Mouse (Mus musculus) embryonic facial prominence, embryonic 14.5 days (tissue): ENCODE data around the gene Acsl4. TPM values are rescaled to one million over a fixed set of nuclear protein-coding genes. Genes with fewer than 3 reads are reported as not detected.

Experiments
- ATAC-seq: fragments of 200-750 bp; cut with Nextera tagmentation; 2 replicates; pipeline ENCODE4 v1.8.0; 2017; ENCODE audit warnings: low read depth, moderate number of reproducible peaks, moderate TSS enrichment
- DNase-seq: peaks from one replicate; pipeline ENCODE4 v3.0.0-alpha.2; 2015; ENCODE audit warnings: low spot score
- H3K27ac ChIP-seq: fragments of 300-500 bp; sonication (generic); replicated peaks from 2 replicates; pipeline ENCODE4 v1.5.1; 2014; ENCODE audit warnings: low read depth, mild to moderate bottlenecking, low read length, moderate library complexity
- H3K27me3 ChIP-seq: fragments of 300-500 bp; sonication (generic); replicated peaks from 2 replicates; pipeline ENCODE4 v1.6.1; 2014; ENCODE audit warnings: low read length; ENCODE audit not compliant: control insufficient read depth, insufficient read depth
- H3K36me3 ChIP-seq: fragments of 300-500 bp; sonication (generic); 2 replicates; pipeline ENCODE4 v1.6.1; 2014; ENCODE audit warnings: low read length, mixed read lengths; ENCODE audit not compliant: control insufficient read depth, insufficient read depth
- H3K4me1 ChIP-seq: fragments of 300-500 bp; sonication (generic); 2 replicates; pipeline ENCODE4 v1.6.1; 2014; ENCODE audit warnings: antibody characterized with exemption, low read length; ENCODE audit not compliant: control insufficient read depth, insufficient read depth
- H3K4me2 ChIP-seq: fragments of 300-500 bp; sonication (generic); 2 replicates; pipeline ENCODE4 v1.6.1; 2014; ENCODE audit warnings: low read depth, mild to moderate bottlenecking, low read length, moderate library complexity, mixed read lengths
- H3K4me3 ChIP-seq: fragments of 300-500 bp; sonication (generic); 2 replicates; pipeline ENCODE4 v1.5.1; 2014; ENCODE audit warnings: low read depth, mild to moderate bottlenecking, low read length
- H3K9ac ChIP-seq: fragments of 300-500 bp; sonication (generic); 2 replicates; pipeline ENCODE4 v1.6.1; 2014; ENCODE audit warnings: low read depth, mild to moderate bottlenecking, low read length, moderate library complexity, mixed read lengths
- H3K9me3 ChIP-seq: fragments of 300-500 bp; sonication (generic); 2 replicates; pipeline ENCODE4 v1.6.1; 2016; ENCODE audit warnings: low read length; ENCODE audit not compliant: control insufficient read depth
- whole genome bisulfite sequencing: fragments of 180-500 bp; shearing (Covaris S2); extraction: QIAGEN DNeasy Blood & Tissue Kit; methylation state at CpG from one replicate; pipeline ENCODE4 v1.1.7; 2014; 5-methylcytosine and 5-hydroxymethylcytosine counted together
- polyA plus RNA-seq: library from polyadenylated mRNA; unstranded; fragments of >200 nt; fragmentation: Nextera tagmentation; extraction: Ambion mirVana; gene quantifications from 2 replicates; pipeline ENCODE4 v1.2.1, GENCODE M21; 2014

Gene Acsl4
- polyA plus RNA-seq, 1 experiment from 2014 or later: 18.1 TPM

- no peak for ATAC-seq
- H3K4me3 ChIP-seq: no peak overlapping the region
- no peaks in the 10 kb centered on the region for H3K4me1 ChIP-seq
- no peak overlapping the region for H3K27ac ChIP-seq
- H3K9me3 ChIP-seq: no peaks in the 10 kb centered on the region
- H3K9ac ChIP-seq: no peak overlapping the region
- H3K4me2 ChIP-seq: no peak overlapping the region
- DNase-seq: no peak
- no peaks in the 10 kb centered on the region for H3K27me3 ChIP-seq
- WGBS: 75% methylated on average over 2 of the region's 2 CpGs
- H3K36me3 ChIP-seq: no peaks in the 10 kb centered on the region
Observed at GRCm38 (mm10) chrX:142325760-142326159, 64.6 kb downstream of the Acsl4 start.

- ATAC-seq: no peak
Observed at GRCm38 (mm10) chrX:142316106-142316505, 74.2 kb downstream of the Acsl4 start.

GRCm38 (mm10) chrX:142315270-142315669 is 75.1 kb downstream of the Acsl4 start:
- no peak overlapping the region for H3K4me2 ChIP-seq
- no peak for ATAC-seq
- WGBS: 80% methylated on average over 8 of the region's 8 CpGs
- DNase-seq: no peak
- no peaks in the 10 kb centered on the region for H3K27me3 ChIP-seq
- no peak overlapping the region for H3K4me3 ChIP-seq
- H3K9me3 ChIP-seq: no peaks in the 10 kb centered on the region
- H3K27ac ChIP-seq: no peak overlapping the region
- no peaks in the 10 kb centered on the region for H3K4me1 ChIP-seq
- H3K36me3 ChIP-seq: no peaks in the 10 kb centered on the region
- H3K9ac ChIP-seq: no peak overlapping the region

More at GRCm38 (mm10) chrX:142316106-142316505, 74.2 kb downstream of the Acsl4 start:
- Histone ChIP-seq H3K4me2 (no peak overlapping the region), H3K9me3 (no peaks in the 10 kb centered on the region), H3K27ac (no peak overlapping the region), H3K36me3 (no peaks in the 10 kb centered on the region), H3K4me1 (no peaks in the 10 kb centered on the region), H3K4me3 (no peak overlapping the region), H3K9ac (no peak overlapping the region), H3K27me3 (no peaks in the 10 kb centered on the region)
- WGBS: 59% methylated on average over 9 of the region's 9 CpGs
- no peak for DNase-seq

- H3K4me1 ChIP-seq: no peaks in the 10 kb centered on the region
- H3K27me3 ChIP-seq: no peaks in the 10 kb centered on the region
- H3K9me3 ChIP-seq: no peaks in the 10 kb centered on the region
- no peak overlapping the region for H3K9ac ChIP-seq
- H3K4me3 ChIP-seq: no peak overlapping the region
- no peak overlapping the region; the same call in 1 of the 2 replicates for H3K4me2 ChIP-seq
- 53% methylated on average over 11 of the region's 11 CpGs for WGBS
- ATAC-seq (peak; percentile 33; the same call in 1 of the 2 replicates), DNase-seq (peak; percentile 74)
- H3K36me3 ChIP-seq: no peaks in the 10 kb centered on the region
- H3K27ac ChIP-seq: no peak overlapping the region
Observed at GRCm38 (mm10) chrX:142314307-142315024, 75.9 kb downstream of the Acsl4 start.

- Histone ChIP-seq H3K27ac (no peak overlapping the region), H3K27me3 (peaks cover 19% of the 10 kb centered on the region; the same call in 1 of the 2 replicates), H3K9me3 (no peaks in the 10 kb centered on the region), H3K36me3 (no peaks in the 10 kb centered on the region), H3K9ac (no peak overlapping the region), H3K4me2 (no peak overlapping the region), H3K4me1 (no peaks in the 10 kb centered on the region), H3K4me3 (no peak overlapping the region)
- ATAC-seq (no peak), DNase-seq (peak; percentile 55)
- WGBS: 42% methylated on average over 5 of the region's 5 CpGs
Observed at GRCm38 (mm10) chrX:142310431-142310830, 79.9 kb downstream of the Acsl4 start.

GRCm38 (mm10) chrX:142305869-142306581 is 84.3 kb downstream of the Acsl4 start, which contains the start of gene Kcne1l:
Kcne1l (minus strand) TSS chrX:142306294.
- ATAC-seq: peak; percentile 85
- no peaks in the 10 kb centered on the region for H3K36me3 ChIP-seq
- H3K4me3 ChIP-seq: peak within 1 kb of the TSS; percentile 29
- no peaks in the 10 kb centered on the region for H3K9me3 ChIP-seq
- H3K4me1 ChIP-seq: no peaks in the 10 kb centered on the region; the same call in 1 of the 2 replicates
- H3K9ac ChIP-seq: peak within 1 kb of the TSS; percentile 54
- peak within 1 kb of the TSS; percentile 52 for H3K4me2 ChIP-seq
- no peak within 1 kb of the TSS for H3K27ac ChIP-seq
- peaks cover 35% of the 10 kb centered on the region for H3K27me3 ChIP-seq
- 21% methylated on average over 14 of the region's 33 CpGs for WGBS
- peak; percentile 43 for DNase-seq

- peak overlapping the region; percentile 54 for H3K9ac ChIP-seq
- H3K4me3 ChIP-seq: peak overlapping the region; percentile 29
- ATAC-seq: peak; percentile 31; the same call in 1 of the 2 replicates
- H3K4me2 ChIP-seq: peak overlapping the region; percentile 52
- H3K27ac ChIP-seq: no peak overlapping the region
- DNase-seq: peak; percentile 36
- H3K4me1 ChIP-seq: no peaks in the 10 kb centered on the region; the same call in 1 of the 2 replicates
- 29% methylated on average over 28 of the region's 35 CpGs for WGBS
- H3K9me3 ChIP-seq: no peaks in the 10 kb centered on the region
- H3K36me3 ChIP-seq: no peaks in the 10 kb centered on the region
- H3K27me3 ChIP-seq: peaks cover 41% of the 10 kb centered on the region
Observed at GRCm38 (mm10) chrX:142305010-142305868, 85.1 kb downstream of the Acsl4 start.

GRCm38 (mm10) chrX:142304592-142304991 is 85.7 kb downstream of the Acsl4 start:
- no peaks in the 10 kb centered on the region for H3K9me3 ChIP-seq
- no peak for DNase-seq
- H3K27me3 ChIP-seq: peaks cover 41% of the 10 kb centered on the region
- ATAC-seq: 0 out of 2 replicates have a peak, but pooled peaks have one; percentile 4
- H3K36me3 ChIP-seq: no peaks in the 10 kb centered on the region
- H3K27ac ChIP-seq: no peak overlapping the region
- H3K4me3 ChIP-seq: no peak overlapping the region
- peak overlapping the region; percentile 52; the same call in 1 of the 2 replicates for H3K4me2 ChIP-seq
- no peaks in the 10 kb centered on the region; the same call in 1 of the 2 replicates for H3K4me1 ChIP-seq
- no peak overlapping the region for H3K9ac ChIP-seq
